Mouse (Mus musculus) c-Kit-positive CD71-negative TER-119-negative erythroid progenitor cells, embryonic 14.5 days (primary cell): ENCODE measurements around the gene Rab40b.

Experiments
- DNase-seq: peaks from one replicate; pipeline ENCODE4 v3.0.0-alpha.2; 2013; ENCODE audit warnings: low read depth

Rab40b gene

GRCm38 (mm10) chr11:121387750-121388553 lies at the start of gene Rab40b:
Rab40b (minus strand) TSS chr11:121388251.
- DNase-seq: peak; percentile 86

- no peak for DNase-seq
Measured at GRCm38 (mm10) chr11:121437236-121437635, 49.2 kb upstream of the Rab40b start.

- DNase-seq: peak; percentile 77
Measured at GRCm38 (mm10) chr11:121434156-121435155, 46.4 kb upstream of the Rab40b start, which contains the start of gene Fn3k. Fn3k (plus strand) TSS chr11:121434913.

- no peak for DNase-seq
Measured at GRCm38 (mm10) chr11:121433397-121433796, 45.3 kb upstream of the Rab40b start.

GRCm38 (mm10) chr11:121421553-121422173 lies 33.6 kb upstream of the Rab40b start:
- peak; percentile 10 for DNase-seq

- peak; percentile 99 for DNase-seq
Measured at GRCm38 (mm10) chr11:121420830-121421552, 32.9 kb upstream of the Rab40b start, which contains the start of gene Fn3krp. Fn3krp (plus strand) TSS chr11:121421401.

GRCm38 (mm10) chr11:121420379-121420778 lies 32.3 kb upstream of the Rab40b start:
- no peak for DNase-seq

GRCm38 (mm10) chr11:121418932-121419331 lies 30.9 kb upstream of the Rab40b start:
- no peak for DNase-seq

GRCm38 (mm10) chr11:121417971-121418370 lies 29.9 kb upstream of the Rab40b start:
- DNase-seq: no peak

- no peak for DNase-seq
Measured at GRCm38 (mm10) chr11:121415351-121415750, 27.3 kb upstream of the Rab40b start.

- DNase-seq: no peak
Measured at GRCm38 (mm10) chr11:121414762-121415161, 26.7 kb upstream of the Rab40b start.

- DNase-seq: no peak
Measured at GRCm38 (mm10) chr11:121407366-121408155, 19.5 kb upstream of the Rab40b start.

GRCm38 (mm10) chr11:121392405-121392804 lies 4.4 kb upstream of the Rab40b start:
- no peak for DNase-seq

- no peak for DNase-seq
Measured at GRCm38 (mm10) chr11:121390793-121391192, 2.7 kb upstream of the Rab40b start.

GRCm38 (mm10) chr11:121388554-121388945 lies 499 bp upstream of the Rab40b start:
- DNase-seq: no peak

- no peak for DNase-seq
Measured at GRCm38 (mm10) chr11:121380294-121380693, 7.8 kb downstream of the Rab40b start.

GRCm38 (mm10) chr11:121378644-121379043 lies 9.4 kb downstream of the Rab40b start:
- no peak for DNase-seq

- no peak for DNase-seq
Measured at GRCm38 (mm10) chr11:121373305-121373704, 14.7 kb downstream of the Rab40b start.

- DNase-seq: no peak
Measured at GRCm38 (mm10) chr11:121370337-121370994, 17.6 kb downstream of the Rab40b start.

- DNase-seq: peak; percentile 36
Measured at GRCm38 (mm10) chr11:121369622-121370021, 18.4 kb downstream of the Rab40b start.
